Mouse (Mus musculus): ENCODE measurements at regions not wholly inside any gene's neighbourhood (a gene's known extent, or its start where the extent isn't known, plus 50 kb on each side); places are given as distances from the start of the nearest gene placed in this dataset.
A peak's percentile ranks its signal among the peaks of the same experiment; 100 is the strongest.

DNA sequence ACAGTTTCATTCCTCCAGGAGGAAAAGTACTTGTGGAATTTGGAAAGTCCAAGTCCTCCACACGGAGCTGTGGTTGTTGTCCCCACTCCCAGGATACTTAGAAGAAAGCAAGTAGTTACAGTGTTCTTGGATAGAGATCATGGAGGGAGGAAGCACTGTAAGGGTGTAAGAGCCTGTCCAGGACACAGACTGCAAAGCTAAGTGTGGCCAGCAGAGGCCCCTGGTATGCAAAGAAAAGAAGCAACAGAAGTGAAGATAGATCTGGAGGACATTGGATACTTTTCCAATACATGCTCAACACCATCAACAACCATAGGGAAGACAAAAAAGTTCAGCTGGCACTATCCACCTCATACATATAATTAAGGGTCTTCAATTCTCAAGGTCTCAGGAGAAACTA lies 197.4 kb downstream of the Meis1 start:
- DNase-seq (ENCODE audit: low spot score in 2 of 2) = peak; percentile 8 to 17

DNA sequence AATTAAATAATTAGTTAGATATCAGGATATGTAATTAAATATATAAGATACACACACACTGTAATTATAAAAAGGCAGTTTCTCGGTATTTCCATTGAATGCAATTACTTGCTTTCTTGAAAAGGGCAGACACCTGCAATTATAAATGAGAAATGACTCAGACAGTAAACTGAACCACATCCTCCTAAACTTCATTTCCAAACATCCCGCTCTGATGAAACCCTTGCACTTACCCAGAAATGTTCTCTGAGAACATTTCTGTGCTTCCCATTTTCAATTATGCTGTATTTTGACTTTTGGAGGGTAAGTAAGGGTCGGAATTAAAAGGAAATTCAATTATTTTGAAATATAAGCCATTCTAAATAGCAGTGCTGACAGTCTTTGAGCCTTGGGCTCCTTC lies 204.7 kb downstream of the Meis1 start:
- DNase-seq (ENCODE audit: low spot score in 2 of 2) = no peak

GRCm38 (mm10) chr11:18767479-18767878 lies 251.3 kb downstream of the Meis1 start:
- DNase-seq (ENCODE audit: low spot score in 2 of 2) = no peak

- DNase-seq (ENCODE audit: low spot score in 2 of 2) = no peak
Observed at GRCm38 (mm10) chr11:18766458-18767016, 252.2 kb downstream of the Meis1 start.

DNA sequence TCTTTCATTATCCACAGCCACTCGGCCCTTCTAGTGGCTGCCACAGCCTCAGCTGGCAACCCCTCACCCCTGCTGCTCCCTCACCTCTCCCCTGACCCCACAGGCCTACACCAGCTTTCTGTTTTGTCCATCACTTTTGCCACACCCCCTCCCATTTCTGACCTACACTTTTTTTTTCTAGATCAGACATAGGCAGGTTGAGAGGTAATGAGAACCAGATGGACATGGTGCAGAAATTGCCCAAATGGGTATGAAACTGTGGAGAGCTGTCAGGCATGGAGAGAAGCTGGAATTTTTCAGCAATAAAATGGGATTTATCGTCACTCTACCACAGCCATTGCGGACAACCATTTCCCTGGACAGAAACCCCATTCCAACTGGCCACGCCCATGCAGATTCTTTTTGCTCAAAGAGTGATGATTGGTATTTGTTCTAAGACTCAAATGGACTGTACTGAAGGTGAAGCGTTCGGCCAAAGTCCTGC lies 260.2 kb downstream of the Meis1 start:
- no peak for DNase-seq (ENCODE audit: low spot score in 2 of 2)

DNA sequence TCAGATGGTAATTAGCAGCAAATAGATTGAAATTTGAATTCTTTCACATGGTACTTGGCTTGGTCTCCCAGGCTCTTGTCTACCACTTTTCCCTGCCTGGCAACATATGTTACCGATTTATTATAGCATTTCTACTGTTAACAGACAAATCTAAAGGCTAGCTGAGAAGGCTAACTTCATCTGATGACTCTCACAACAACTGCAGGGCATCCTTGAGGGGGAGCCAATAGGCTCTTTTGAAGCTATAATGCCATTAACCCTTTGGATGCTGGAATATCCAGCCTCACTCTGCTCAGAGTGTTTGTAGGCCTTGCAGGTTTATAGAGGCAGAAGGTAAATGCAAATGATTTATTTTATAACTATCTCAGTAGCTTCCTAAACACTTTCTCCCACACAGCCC lies 262.2 kb downstream of the Meis1 start:
- DNase-seq (ENCODE audit: low spot score in 2 of 2) = no peak

DNA sequence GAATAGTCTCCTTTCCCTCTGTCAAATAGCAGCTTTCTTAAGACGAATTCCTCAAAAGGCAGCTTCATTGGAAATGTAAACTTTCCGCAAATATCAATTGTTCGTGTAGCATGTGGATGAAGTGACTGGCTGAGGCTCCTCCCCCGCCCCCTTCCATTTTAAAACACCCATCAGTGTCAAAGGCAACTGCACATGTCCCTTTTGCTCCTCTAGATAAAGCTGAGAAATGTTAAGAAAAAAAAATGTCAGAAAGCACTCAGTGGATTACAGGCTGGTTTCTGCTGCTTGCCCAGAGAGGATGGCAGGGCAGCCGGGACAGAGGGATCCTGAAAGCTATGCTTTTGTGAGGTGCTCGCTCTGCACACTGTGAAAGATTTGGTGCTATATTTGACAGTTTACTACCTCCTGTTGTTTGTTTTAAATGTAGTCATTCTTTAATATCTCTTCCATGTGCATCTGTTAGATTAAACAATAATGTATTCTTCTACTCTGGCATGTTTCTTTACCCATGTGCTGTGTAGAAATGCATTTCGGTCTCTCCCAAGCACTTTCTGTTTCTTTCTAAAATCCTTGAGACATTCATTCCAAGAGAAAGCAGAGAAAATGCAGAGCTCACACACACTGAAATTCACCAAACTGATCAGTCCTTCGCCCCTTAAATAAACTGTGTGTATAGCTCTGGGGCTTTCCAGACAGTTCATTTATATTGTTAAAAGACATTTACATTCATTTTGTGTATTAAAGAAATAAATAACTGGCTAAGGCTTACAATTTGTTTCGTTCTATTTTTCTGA lies 263.9 kb downstream of the Meis1 start:
- DNase-seq (ENCODE audit: low spot score in 2 of 2) = no peak

DNA sequence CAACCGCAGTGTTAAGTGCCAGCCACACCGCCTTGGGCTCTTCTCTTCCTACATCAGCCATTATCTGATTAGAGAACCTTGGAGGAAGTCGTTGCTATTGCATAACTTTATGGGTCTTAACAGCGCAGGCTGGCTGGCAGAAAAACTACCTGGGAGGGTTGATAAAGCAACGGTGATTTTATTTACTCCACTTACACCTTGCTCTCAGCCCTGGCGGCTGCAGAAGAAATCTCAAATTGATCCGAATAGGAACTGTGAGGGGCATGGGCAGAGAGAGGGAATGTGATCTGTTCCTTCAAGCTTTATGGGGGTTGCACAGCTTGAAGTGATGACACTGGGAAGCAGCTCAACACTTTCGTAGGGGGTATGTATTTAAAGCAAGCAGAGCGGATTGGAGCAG lies 264.9 kb downstream of the Meis1 start:
- DNase-seq (ENCODE audit: low spot score in 2 of 2) = no peak

- no peak for DNase-seq (ENCODE audit: low spot score in 2 of 2)
Observed at GRCm38 (mm10) chr11:18753246-18753645, 265.5 kb downstream of the Meis1 start.

DNA sequence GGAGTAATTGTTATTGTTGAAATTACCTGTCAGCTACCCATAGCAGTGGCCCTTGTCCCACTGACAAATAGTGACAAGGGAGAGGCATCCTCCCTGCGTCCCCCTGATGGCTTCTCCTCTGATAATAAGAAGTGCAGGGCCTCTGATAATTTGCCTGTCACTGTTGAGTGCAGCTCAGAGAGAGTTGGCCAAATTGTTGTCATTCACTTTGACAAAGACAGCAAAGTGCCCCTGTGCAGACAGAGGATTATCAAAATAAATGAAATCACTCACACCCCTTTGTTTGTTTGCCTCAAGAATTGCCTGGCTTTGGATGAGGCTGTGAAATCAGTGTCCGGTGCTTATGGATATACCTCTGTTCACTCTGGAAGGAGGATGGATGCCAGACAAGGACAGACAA lies 266.3 kb downstream of the Meis1 start:
- no peak for DNase-seq (ENCODE audit: low spot score in 2 of 2)

GRCm38 (mm10) chr11:18750911-18751841 lies 267.6 kb downstream of the Meis1 start:
- DNase-seq (ENCODE audit: low spot score in 2 of 2) = no peak

DNA sequence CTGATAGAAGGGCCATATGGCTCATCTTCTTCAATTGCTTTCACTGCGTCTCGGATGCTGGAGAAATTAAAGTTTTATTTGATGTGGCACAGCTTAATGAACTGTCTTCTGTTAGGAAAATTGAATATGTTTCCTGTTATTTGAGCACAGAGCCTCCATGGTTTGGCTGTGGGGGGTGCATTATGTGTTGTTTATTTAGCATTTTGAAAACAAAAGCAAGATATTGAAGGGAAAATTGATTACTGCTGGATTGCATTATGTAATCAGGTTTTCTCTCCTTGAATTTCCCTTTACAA lies 268.8 kb downstream of the Meis1 start:
- no peak for DNase-seq (ENCODE audit: low spot score in 2 of 2)

- DNase-seq (ENCODE audit: low spot score in 2 of 2) = no peak
Observed at GRCm38 (mm10) chr11:18749265-18750079, 269.3 kb downstream of the Meis1 start.

DNA sequence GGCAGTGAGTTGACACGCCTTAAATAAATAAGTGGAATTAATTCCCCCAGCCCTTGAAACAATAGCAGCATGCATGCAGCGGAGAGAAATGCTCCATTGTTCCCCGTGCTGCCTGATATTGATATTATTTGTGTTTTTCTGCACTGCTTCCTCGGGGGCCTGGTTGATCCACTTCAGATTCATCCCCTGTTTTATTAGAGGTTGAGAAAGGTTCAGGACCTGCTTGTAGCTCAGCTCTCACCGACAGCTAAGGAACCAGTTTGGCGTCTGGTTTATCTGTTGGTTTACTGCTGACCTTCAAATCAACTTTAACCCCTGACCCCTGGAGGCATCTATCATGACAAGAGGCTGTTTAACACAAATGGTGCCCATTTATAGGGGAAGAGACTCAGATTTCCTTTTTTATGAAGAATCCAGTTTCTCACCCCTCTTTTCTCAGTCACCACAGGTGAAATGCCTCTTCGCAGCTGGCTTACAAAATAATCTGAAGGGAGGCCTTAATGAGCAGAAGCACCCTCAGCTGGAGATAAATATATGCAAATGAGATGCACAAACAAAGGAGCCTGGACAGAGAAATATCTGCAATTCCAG lies 270.8 kb downstream of the Meis1 start:
- no peak for DNase-seq (ENCODE audit: low spot score in 2 of 2)

DNA sequence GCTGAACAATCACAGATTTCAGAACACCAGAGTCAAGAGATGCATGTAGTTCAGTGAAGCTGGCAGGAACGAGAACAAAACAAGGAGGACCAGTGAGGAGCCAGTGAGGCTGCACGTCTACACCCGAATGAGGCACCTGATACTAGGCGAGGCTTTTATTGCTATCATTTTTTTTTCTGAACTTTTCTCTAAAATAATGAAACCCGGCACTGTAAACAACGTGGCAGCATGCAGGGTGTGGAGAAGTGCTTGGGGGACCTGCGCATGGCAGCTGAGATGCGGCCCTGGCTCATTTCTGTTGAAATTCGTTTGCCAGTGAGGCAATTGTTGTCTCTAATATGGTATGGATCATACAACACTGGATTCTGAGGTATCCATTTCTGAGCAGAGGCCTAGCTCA lies 271.4 kb downstream of the Meis1 start:
- DNase-seq (ENCODE audit: low spot score in 2 of 2) = no peak

- no peak for DNase-seq (ENCODE audit: low spot score in 2 of 2)
Observed at GRCm38 (mm10) chr11:18746486-18746885, 272.3 kb downstream of the Meis1 start.

DNA sequence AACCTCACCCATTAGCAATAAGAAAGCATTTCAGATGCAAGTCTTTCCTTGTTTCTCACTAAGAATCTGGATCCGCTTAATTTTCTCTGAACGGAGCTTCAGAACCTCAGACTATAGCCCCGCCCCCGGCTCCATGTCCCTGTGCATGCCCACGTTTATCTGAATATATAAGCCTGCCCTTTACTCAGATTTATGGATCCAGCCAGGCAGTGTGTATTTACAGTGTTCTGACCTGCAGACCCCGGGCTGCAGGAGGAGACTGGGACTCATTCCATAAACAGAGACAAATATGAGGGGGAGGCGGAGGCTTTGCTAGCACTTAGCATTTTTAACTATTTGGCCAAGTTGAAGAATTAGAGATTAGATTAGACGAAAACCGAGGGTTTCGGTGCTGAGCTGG lies 272.9 kb downstream of the Meis1 start:
- no peak for DNase-seq (ENCODE audit: low spot score in 2 of 2)

DNA sequence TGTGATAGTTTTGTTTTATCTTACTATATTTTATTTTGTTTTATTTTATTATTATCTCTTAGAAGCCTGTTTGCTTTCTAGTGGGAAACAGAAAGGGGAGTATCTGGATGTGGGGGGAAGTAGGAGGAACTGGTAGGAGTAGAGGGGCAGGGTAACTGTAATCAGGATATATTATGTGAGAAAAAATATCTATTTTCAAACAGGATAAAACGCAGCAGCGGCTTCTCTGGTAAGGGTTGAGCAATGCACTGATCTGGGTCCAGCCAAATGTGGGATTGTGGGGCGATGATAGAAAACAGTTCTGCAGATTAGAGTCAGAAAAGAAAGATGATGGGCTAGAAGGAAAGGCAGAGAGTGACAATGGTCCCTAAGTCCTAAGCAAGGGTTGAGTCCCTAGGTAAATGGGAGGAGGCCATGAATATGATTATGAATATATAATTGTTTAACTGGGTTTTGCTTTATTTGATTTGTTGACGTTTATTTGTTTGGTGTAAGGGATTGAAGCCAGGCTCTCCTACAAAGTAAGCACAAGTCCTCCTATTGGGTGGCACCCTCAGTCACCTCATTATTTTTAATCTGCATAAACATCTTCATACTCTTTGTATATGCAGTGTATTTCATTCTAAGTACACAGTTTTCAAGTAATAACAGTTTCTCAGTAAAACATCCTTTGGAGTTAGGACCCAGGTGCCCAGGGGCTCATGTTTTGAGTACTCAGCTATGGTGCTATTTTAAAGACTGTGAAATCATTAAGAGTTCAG lies 283.7 kb downstream of the Meis1 start:
- no peak for DNase-seq (ENCODE audit: low spot score in 2 of 2)

DNA sequence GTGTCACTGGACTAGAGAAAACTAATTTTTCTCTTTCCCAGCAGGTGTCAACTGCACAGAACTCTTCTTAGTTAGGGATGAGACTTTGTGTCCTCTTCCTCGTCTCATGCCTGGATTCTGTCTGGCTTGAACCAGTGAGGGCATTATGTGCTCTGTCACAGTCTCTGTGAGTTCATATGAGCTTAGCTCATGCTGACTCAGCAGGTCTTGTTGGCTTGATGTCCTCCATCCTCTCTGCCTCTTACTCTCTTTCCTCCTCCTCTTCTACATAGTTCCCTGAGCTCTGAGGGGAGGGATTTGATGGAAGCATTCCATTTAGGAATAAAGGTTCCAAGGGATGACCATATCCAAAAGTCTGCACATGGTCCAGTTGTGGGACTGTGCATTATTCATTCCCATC lies 284.7 kb downstream of the Meis1 start:
- DNase-seq (ENCODE audit: low spot score in 2 of 2) = no peak

GRCm38 (mm10) chr11:18729742-18730141 lies 289.0 kb downstream of the Meis1 start:
- DNase-seq (ENCODE audit: low spot score in 2 of 2) = no peak

DNA sequence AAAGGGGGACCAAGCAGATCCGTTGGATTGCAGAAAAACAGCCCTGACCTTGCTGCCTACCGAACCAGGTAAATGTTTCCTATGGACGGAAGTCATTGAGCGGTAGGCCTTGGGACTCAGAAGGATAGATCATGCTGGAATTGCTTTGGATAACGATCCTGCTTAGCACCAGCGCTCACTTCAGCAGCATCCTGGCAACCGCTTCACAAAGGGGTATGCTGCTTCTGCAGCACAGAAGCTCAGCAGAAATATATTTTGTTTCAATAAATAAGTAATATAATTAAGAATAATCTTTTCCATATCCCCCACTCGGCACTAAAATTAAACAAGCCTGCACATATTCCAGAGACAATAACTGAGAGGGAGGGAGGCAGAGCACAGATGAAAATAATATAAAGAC lies 296.0 kb downstream of the Meis1 start:
- DNase-seq (ENCODE audit: low spot score in 2 of 2) = no peak

Data from urinary bladder, adult 18-20 months (tissue).